Mouse (Mus musculus) stomach, embryonic 14.5 days (tissue): ENCODE data around the gene Map3k20. TPM values are rescaled to one million over a fixed set of nuclear protein-coding genes. Genes with fewer than 3 reads are reported as not detected.

Experiments used
- ATAC-seq: fragments of 200-750 bp; cut with Nextera tagmentation; 2 replicates; pipeline ENCODE4 v1.8.0; 2017; ENCODE audit warnings: low read depth, moderate TSS enrichment; ENCODE audit not compliant: insufficient number of reproducible peaks, insufficient read depth, low FRiP score
- H3K27ac ChIP-seq: fragments of 300-500 bp; sonication (generic); 2 replicates; pipeline ENCODE4 v1.5.1; 2014; ENCODE audit warnings: mild to moderate bottlenecking, low read length, moderate library complexity, mixed read lengths
- H3K27me3 ChIP-seq: fragments of 300-500 bp; sonication (generic); 2 replicates; pipeline ENCODE4 v1.6.1; 2014; ENCODE audit warnings: low read length, control low read depth, mixed read lengths; ENCODE audit not compliant: control insufficient read depth, insufficient read depth
- H3K36me3 ChIP-seq: fragments of 300-500 bp; sonication (generic); 2 replicates; pipeline ENCODE4 v1.6.1; 2014; ENCODE audit warnings: mild to moderate bottlenecking, control low read depth, low read length, moderate library complexity, mixed read lengths; ENCODE audit not compliant: control insufficient read depth, insufficient read depth
- H3K4me1 ChIP-seq: fragments of 300-500 bp; sonication (generic); 2 replicates; pipeline ENCODE4 v1.6.1; 2014; ENCODE audit warnings: low read length, control low read depth, mixed read lengths; ENCODE audit not compliant: control insufficient read depth, insufficient read depth
- H3K4me2 ChIP-seq: fragments of 300-500 bp; sonication (generic); replicated peaks from 2 replicates; pipeline ENCODE4 v1.6.1; 2014; ENCODE audit warnings: low read depth, low read length, control low read depth
- H3K4me3 ChIP-seq: fragments of 300-500 bp; sonication (generic); 2 replicates; pipeline ENCODE4 v1.5.1; 2014; ENCODE audit warnings: low read depth, low read length, control low read depth
- H3K9ac ChIP-seq: fragments of 300-500 bp; sonication (generic); replicated peaks from 2 replicates; pipeline ENCODE4 v1.6.1; 2014; ENCODE audit warnings: low read depth, mild to moderate bottlenecking, control low read depth, low read length, moderate library complexity, mixed read lengths
- H3K9me3 ChIP-seq: fragments of 300-500 bp; sonication (generic); 2 replicates; pipeline ENCODE4 v1.6.1; 2016; ENCODE audit warnings: low read depth, low read length, control low read depth; ENCODE audit not compliant: control insufficient read depth
- WGBS: fragments of 180-500 bp; shearing (Covaris S2); extraction: QIAGEN DNeasy Blood & Tissue Kit; methylation state at CpG from one replicate; pipeline ENCODE4 v1.1.7; 2014; 5-methylcytosine and 5-hydroxymethylcytosine counted together
- polyA plus RNA-seq: library from polyadenylated mRNA; unstranded; fragments of >200 nt; fragmentation: Nextera tagmentation; extraction: Ambion mirVana; gene quantifications from 2 replicates; pipeline ENCODE4 v1.2.1, GENCODE M21; 2014

Gene Map3k20
- polyA plus RNA-seq, 1 experiment from 2014 or later = 35.8 TPM

DNA sequence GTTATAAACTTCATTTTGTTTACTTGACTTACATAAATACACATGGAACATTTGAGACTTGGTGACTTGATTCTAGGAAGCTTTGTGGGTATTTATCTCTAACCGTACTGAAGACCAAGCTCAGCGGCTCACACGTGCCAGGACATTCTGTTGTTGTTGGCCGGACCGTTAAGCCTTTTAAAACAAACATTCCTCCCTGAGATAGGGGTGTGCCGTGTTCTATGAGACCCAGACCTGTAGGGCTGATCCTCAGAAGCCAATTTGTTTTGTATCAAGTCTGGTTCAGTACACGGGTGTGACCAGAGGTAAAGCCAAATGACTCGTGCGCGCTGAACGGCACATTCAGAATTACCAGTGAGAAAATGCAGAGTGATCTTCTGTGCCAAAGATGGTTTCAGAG, 97.9 kb downstream of the Map3k20 start:
- Histone ChIP-seq H3K9ac (no peak overlapping the region), H3K27me3 (no peaks in the 10 kb centered on the region), H3K4me2 (no peak overlapping the region), H3K27ac (no peak overlapping the region), H3K4me1 (no peaks in the 10 kb centered on the region), H3K36me3 (peaks cover 8% of the 10 kb centered on the region), H3K4me3 (no peak overlapping the region), H3K9me3 (no peaks in the 10 kb centered on the region)
- ATAC-seq = no peak
- 49% methylated on average over 11 of the region's 11 CpGs for WGBS

DNA sequence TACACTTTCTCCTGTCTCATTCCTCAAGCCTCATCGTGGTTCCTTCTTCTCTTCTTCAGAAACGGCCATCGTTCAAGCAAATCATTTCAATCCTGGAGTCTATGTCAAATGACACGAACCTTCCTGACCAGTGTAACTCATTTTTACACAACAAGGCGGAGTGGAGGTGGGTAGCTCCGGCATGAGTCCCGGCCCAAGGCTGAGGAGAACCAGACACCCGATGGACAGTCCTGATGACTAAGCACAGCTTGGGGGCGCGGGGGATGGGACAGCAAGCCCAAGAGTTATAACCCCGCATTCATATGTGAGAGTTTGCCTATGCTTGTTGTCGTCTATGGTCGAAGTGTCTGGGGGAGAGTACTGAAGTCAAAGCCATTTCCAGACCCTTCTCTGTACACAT, 104.0 kb downstream of the Map3k20 start:
- no peak for ATAC-seq
- WGBS = 85% methylated on average over 13 of the region's 13 CpGs

DNA sequence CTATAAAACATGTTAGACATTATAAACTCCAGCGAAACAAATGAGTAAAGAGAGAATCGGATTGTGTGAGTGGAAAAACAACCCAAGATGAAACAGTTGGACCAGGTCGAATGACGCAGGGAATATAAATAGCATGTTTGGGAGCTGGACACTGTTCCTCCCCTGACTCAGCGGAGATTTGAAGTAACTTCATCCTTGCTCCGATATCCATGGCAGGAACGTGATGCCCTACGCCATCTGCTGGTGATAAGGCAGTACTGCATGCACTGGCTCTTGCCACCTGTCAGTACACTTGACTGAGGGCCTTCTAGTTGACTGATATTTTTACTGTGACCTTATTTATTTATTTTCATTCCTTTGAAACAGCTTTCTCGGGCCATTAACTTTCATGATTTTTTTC, 104.5 kb downstream of the Map3k20 start:
- no peaks in the 10 kb centered on the region for H3K36me3 ChIP-seq
- no peaks in the 10 kb centered on the region for H3K4me1 ChIP-seq
- no peak overlapping the region for H3K9ac ChIP-seq
- no peak overlapping the region for H3K4me3 ChIP-seq
- WGBS = 22% methylated on average over 9 of the region's 9 CpGs
- H3K27ac ChIP-seq = no peak overlapping the region
- H3K4me2 ChIP-seq = no peak overlapping the region
- ATAC-seq = no peak
- no peaks in the 10 kb centered on the region for H3K27me3 ChIP-seq
- H3K9me3 ChIP-seq = no peaks in the 10 kb centered on the region

More for the DNA sequence above, 104.0 kb downstream of the Map3k20 start:
- no peak overlapping the region for H3K4me3 ChIP-seq
- H3K9ac ChIP-seq = no peak overlapping the region
- no peaks in the 10 kb centered on the region for H3K4me1 ChIP-seq
- no peaks in the 10 kb centered on the region for H3K27me3 ChIP-seq
- no peak overlapping the region for H3K4me2 ChIP-seq
- no peak overlapping the region for H3K27ac ChIP-seq
- H3K36me3 ChIP-seq = 0 out of 2 replicates have a peak, but pooled peaks cover under 1% of the 10 kb centered on the region
- H3K9me3 ChIP-seq = no peaks in the 10 kb centered on the region

DNA sequence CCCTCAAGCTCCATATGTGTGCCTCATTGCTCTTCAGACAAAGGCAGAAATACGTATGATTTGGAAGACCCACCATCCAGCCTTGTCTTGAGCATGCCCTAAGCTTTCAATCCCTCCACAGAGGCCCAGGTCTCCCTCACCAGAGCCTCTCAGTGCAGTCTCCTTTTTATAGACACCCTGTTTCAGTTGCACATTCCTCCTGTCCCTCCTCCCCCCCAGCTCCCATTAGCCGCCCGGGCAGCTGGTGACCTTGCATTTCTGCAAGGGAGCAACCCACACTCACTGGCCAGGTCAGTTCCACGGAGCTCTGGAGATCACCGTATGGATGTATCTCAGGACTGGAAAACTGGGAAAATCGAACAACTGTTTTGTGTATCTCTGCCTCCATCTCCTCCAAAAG, 105.0 kb downstream of the Map3k20 start:
- no peak overlapping the region for H3K9ac ChIP-seq
- H3K4me1 ChIP-seq = no peaks in the 10 kb centered on the region
- no peak for ATAC-seq
- no peak overlapping the region for H3K4me3 ChIP-seq
- WGBS = 34% methylated on average over 6 of the region's 6 CpGs
- H3K27me3 ChIP-seq = no peaks in the 10 kb centered on the region
- no peak overlapping the region for H3K4me2 ChIP-seq
- no peaks in the 10 kb centered on the region for H3K9me3 ChIP-seq
- H3K36me3 ChIP-seq = no peaks in the 10 kb centered on the region
- H3K27ac ChIP-seq = no peak overlapping the region

DNA sequence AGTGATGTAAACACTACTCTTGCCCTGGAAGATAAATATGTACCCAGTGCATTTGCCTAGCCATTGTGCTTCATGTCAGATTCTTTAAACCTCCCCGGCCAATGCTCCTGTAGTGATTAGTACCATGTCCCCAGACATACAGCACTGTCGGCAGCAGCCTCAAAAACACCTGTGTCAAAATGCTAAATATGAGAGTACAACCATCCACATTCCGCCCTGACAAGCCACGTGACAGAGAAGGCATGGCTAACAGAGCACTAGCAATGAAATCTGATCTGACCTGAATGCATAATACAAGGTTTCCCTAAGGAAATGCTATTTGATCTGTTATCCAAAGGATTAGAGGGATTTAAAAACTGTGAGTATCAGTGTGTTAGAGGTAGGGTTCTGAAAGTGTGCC, 105.6 kb downstream of the Map3k20 start:
- Histone ChIP-seq H3K27me3 (no peaks in the 10 kb centered on the region), H3K4me2 (no peak overlapping the region), H3K36me3 (no peaks in the 10 kb centered on the region), H3K4me1 (no peaks in the 10 kb centered on the region), H3K27ac (no peak overlapping the region), H3K4me3 (no peak overlapping the region), H3K9me3 (peaks cover 3% of the 10 kb centered on the region; the same call in 1 of the 2 replicates), H3K9ac (no peak overlapping the region)
- ATAC-seq = no peak
- WGBS = 18% methylated on average over 4 of the region's 4 CpGs

DNA sequence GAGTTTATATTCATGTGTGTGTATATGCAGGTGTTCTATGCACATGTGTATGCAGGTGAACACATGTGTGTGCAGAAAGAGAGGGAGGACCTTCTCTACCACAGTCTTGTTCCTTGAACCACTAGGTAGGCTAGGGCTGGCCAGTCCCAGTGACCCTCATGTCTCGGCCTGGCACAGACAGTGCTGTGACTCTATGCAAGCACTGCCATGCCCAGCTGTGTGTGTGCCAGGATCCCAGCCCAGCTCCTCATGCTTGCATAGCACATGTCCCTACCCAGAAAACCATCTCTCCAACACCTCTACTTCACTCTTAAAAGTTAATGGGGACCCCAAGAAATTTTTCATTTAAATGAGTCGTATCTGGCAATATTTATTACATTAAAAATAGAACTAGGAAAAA, 106.3 kb downstream of the Map3k20 start:
- Histone ChIP-seq H3K4me3 (no peak overlapping the region), H3K27ac (no peak overlapping the region), H3K36me3 (no peaks in the 10 kb centered on the region), H3K27me3 (no peaks in the 10 kb centered on the region), H3K9ac (no peak overlapping the region), H3K4me1 (no peaks in the 10 kb centered on the region), H3K4me2 (no peak overlapping the region), H3K9me3 (peaks cover 4% of the 10 kb centered on the region; the same call in 1 of the 2 replicates)
- 91% methylated on average over 2 of the region's 2 CpGs for WGBS
- no peak for ATAC-seq

DNA sequence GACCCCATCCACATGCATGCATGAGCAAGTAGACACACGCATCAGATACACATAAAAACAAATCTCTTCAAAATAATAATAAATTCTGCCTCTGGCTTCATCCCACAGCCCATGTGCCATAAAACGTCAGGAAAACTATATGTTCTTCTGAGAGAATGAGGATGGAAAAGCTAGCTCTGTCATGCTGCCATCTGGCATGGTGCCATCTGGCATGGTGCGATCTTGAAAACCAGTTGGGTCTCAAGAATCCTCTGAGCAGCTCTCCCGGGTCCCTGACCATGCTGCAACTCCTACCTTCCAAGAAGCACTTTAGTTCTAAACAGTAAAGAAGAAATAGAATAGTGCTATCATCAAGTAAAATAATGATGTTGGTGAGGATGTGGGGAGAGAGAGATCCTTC, 106.9 kb downstream of the Map3k20 start:
- Histone ChIP-seq H3K27ac (no peak overlapping the region), H3K36me3 (no peaks in the 10 kb centered on the region), H3K9me3 (peaks cover 4% of the 10 kb centered on the region; the same call in 1 of the 2 replicates), H3K4me2 (no peak overlapping the region), H3K4me3 (no peak overlapping the region), H3K27me3 (no peaks in the 10 kb centered on the region), H3K4me1 (no peaks in the 10 kb centered on the region), H3K9ac (no peak overlapping the region)
- ATAC-seq = no peak
- 52% methylated on average over 4 of the region's 4 CpGs for WGBS

DNA sequence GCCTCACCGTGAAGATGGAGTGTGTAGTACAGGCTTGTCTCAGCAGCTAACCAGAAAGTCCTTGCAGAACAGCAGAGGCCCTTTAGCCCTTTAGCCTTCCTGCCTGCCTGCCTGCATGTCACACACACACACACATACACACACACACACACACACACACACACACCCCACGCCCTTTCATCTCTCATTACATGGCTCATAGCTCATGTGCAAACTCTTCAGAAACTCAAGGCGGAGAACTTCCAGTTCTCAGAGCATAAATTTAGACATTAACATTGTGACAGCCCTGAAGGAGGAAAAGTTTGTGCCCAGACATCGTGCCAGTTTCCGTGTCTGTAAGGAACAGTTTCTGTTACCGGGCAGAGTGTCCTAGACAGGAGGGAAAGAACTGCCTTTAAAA, 111.5 kb downstream of the Map3k20 start:
- 87% methylated on average over 6 of the region's 6 CpGs for WGBS

DNA sequence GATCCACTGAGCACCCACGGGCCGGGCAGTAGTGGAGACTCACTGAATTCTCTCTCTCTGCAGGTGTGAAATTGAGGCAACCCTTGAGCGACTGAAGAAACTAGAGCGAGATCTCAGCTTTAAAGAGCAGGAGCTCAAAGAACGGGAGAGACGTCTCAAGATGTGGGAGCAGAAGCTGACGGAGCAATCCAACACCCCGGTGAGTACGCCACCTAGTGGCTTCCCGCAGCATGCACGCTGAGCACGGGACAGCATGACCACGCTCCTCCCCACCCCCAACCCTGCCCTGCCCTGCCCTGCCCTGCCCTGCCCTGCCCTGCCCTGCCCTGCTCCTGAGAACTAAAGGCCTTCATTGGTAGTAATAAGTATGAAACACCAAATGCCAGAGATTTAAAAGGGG, 112.8 kb downstream of the Map3k20 start:
- no peak overlapping the region for H3K4me3 ChIP-seq
- no peaks in the 10 kb centered on the region for H3K36me3 ChIP-seq
- no peaks in the 10 kb centered on the region for H3K4me1 ChIP-seq
- H3K4me2 ChIP-seq = no peak overlapping the region
- ATAC-seq = no peak
- no peak overlapping the region for H3K27ac ChIP-seq
- WGBS = 22% methylated on average over 13 of the region's 13 CpGs
- no peak overlapping the region for H3K9ac ChIP-seq
- no peaks in the 10 kb centered on the region for H3K27me3 ChIP-seq
- H3K9me3 ChIP-seq = peaks cover 4% of the 10 kb centered on the region; the same call in 1 of the 2 replicates

More for the DNA sequence above, 111.5 kb downstream of the Map3k20 start:
- Histone ChIP-seq H3K9ac (no peak overlapping the region), H3K4me3 (no peak overlapping the region), H3K36me3 (no peaks in the 10 kb centered on the region), H3K27ac (no peak overlapping the region), H3K4me1 (no peaks in the 10 kb centered on the region), H3K9me3 (peaks cover 4% of the 10 kb centered on the region; the same call in 1 of the 2 replicates), H3K4me2 (no peak overlapping the region), H3K27me3 (no peaks in the 10 kb centered on the region)
- ATAC-seq = no peak
